Mouse (Mus musculus): ENCODE results near the gene Map3k12. TPM values are rescaled to one million over a fixed set of nuclear protein-coding genes. Genes with fewer than 3 reads are reported as not detected.

Gene Map3k12
- total RNA-seq, 2 experiments from 2014 or later, result 1.7 to 1.8 TPM

GRCm38 (mm10) chr15:102459381-102459780 lies 57.5 kb downstream of the Map3k12 start:
- no peak for DNase-seq

- peak; percentile 82 for DNase-seq
Measured at GRCm38 (mm10) chr15:102458904-102459317, 58.0 kb downstream of the Map3k12 start, which contains the start of gene Prr13. Prr13 (plus strand) TSS chr15:102459028.

GRCm38 (mm10) chr15:102458050-102458736 lies 58.7 kb downstream of the Map3k12 start:
- no peak for DNase-seq

GRCm38 (mm10) chr15:102455993-102456392 lies 60.9 kb downstream of the Map3k12 start:
- DNase-seq, result no peak

- peak; percentile 42 for DNase-seq
Measured at GRCm38 (mm10) chr15:102451666-102452430, 65.0 kb downstream of the Map3k12 start.

- DNase-seq, result no peak
Measured at GRCm38 (mm10) chr15:102450928-102451327, 65.9 kb downstream of the Map3k12 start.

GRCm38 (mm10) chr15:102449366-102449765 lies 67.5 kb downstream of the Map3k12 start:
- no peak for DNase-seq

Other genes starting within 250 kb of the Map3k12 start
- gene Gm9918, start 246.5 kb downstream of the Map3k12 start, total RNA-seq (2021), result not detected
- gene Mfsd5, start 237.6 kb downstream of the Map3k12 start, total RNA-seq (2021), result 10 to 100 TPM; 12.1 to 14.1 TPM
- gene Espl1, start 220.8 kb downstream of the Map3k12 start, total RNA-seq (2021), result 1 to 10 TPM in 1 of 2 experiments, under 1 TPM in 1; 0.51 to 1.4 TPM
- gene Pfdn5, start 190.9 kb downstream of the Map3k12 start, total RNA-seq (2021), result 100 to 1,000 TPM; 189 to 204 TPM
- 10 to 100 TPM; 14.0 to 16.2 TPM for gene Myg1, start 185.4 kb downstream of the Map3k12 start, total RNA-seq (2021)
- 1 to 10 TPM; 6.0 to 7.5 TPM for gene Aaas, start 166.3 kb downstream of the Map3k12 start, total RNA-seq (2021)
- gene Sp7, start 149.9 kb downstream of the Map3k12 start, total RNA-seq (2021), result not detected
- 10 to 100 TPM; 15.9 to 20.9 TPM for gene Sp1, start 110.9 kb downstream of the Map3k12 start, total RNA-seq (2021)
- gene Amhr2, start 71.7 kb downstream of the Map3k12 start, total RNA-seq (2021), result 1 to 10 TPM; 2.8 to 6.3 TPM
- gene Prr13, start 58.0 kb downstream of the Map3k12 start, total RNA-seq (2021), result 10 to 100 TPM; 12.9 to 13.2 TPM
- gene Pcbp2, start 46.5 kb downstream of the Map3k12 start, total RNA-seq (2021), result 100 to 1,000 TPM; 409 to 410 TPM
- 1 to 10 TPM in 1 of 2 experiments, not detected in 1; 3.8 TPM for gene Gm10337, start 13.3 kb downstream of the Map3k12 start, total RNA-seq (2021)
- 10 to 100 TPM; 31.9 to 34.6 TPM for gene Tarbp2, start 1.1 kb upstream of the Map3k12 start, total RNA-seq (2021)
- gene Npff, start 7.9 kb upstream of the Map3k12 start, total RNA-seq (2021), result 1 to 10 TPM; 1.3 to 1.8 TPM
- 1 to 10 TPM in 1 of 2 experiments, not detected in 1; 1.0 TPM for gene Gm28047, start 108.0 kb upstream of the Map3k12 start, total RNA-seq (2021)
- 10 to 100 TPM; 41.6 to 51.6 TPM for gene Atf7, start 108.4 kb upstream of the Map3k12 start, total RNA-seq (2021)
- 10 to 100 TPM; 28.6 to 29.3 TPM for gene Atp5g2, start 155.3 kb upstream of the Map3k12 start, total RNA-seq (2021)
- gene Calcoco1, start 205.1 kb upstream of the Map3k12 start, total RNA-seq (2021), result 10 to 100 TPM; 58.1 to 58.3 TPM